Mouse (Mus musculus) heart, embryonic 16.5 days (tissue): ENCODE data around the gene Supt20. TPM values are rescaled to one million over a fixed set of nuclear protein-coding genes. Genes with fewer than 3 reads are reported as not detected.

ENCODE experiments used
- ATAC-seq: fragments of 200-750 bp; cut with Nextera tagmentation; replicated peaks from 2 replicates; pipeline ENCODE4 v1.8.0; 2017; ENCODE audit warnings: moderate number of reproducible peaks; ENCODE audit not compliant: insufficient read depth, low FRiP score; ENCODE audit errors: extremely low read depth
- H3K27ac ChIP-seq: fragments of 300-500 bp; sonication (generic); 2 replicates; pipeline ENCODE4 v1.5.1; 2014; ENCODE audit warnings: mild to moderate bottlenecking, low read length, control low read depth, moderate library complexity
- H3K27me3 ChIP-seq: fragments of 300-500 bp; sonication (generic); 2 replicates; pipeline ENCODE4 v1.6.1; 2014; ENCODE audit warnings: low read length, mixed read lengths; ENCODE audit not compliant: control insufficient read depth, insufficient read depth
- H3K36me3 ChIP-seq: fragments of 300-500 bp; sonication (generic); 2 replicates; pipeline ENCODE4 v1.6.1; 2014; ENCODE audit not compliant: control insufficient read depth, insufficient read depth
- H3K4me1 ChIP-seq: fragments of 300-500 bp; sonication (generic); 2 replicates; pipeline ENCODE4 v1.6.1; 2014; ENCODE audit warnings: low read length, mixed read lengths; ENCODE audit not compliant: control insufficient read depth, insufficient read depth
- H3K4me2 ChIP-seq: fragments of 300-500 bp; sonication (generic); 2 replicates; pipeline ENCODE4 v1.6.1; 2014; ENCODE audit warnings: low read depth, mild to moderate bottlenecking, control low read depth, low read length
- H3K4me3 ChIP-seq: fragments of 300-500 bp; sonication (generic); 2 replicates; pipeline ENCODE4 v1.5.1; 2014; ENCODE audit warnings: mild to moderate bottlenecking, control low read depth, low read length
- H3K9ac ChIP-seq: fragments of 300-500 bp; sonication (generic); 2 replicates; pipeline ENCODE4 v1.6.1; 2014; ENCODE audit warnings: low read length, control low read depth
- H3K9me3 ChIP-seq: fragments of 300-500 bp; sonication (generic); replicated peaks from 2 replicates; pipeline ENCODE4 v1.6.1; 2016; ENCODE audit warnings: low read length; ENCODE audit not compliant: control insufficient read depth
- WGBS: fragments of 180-500 bp; shearing (Covaris S2); extraction: QIAGEN DNeasy Blood & Tissue Kit; methylation state at CpG from one replicate; pipeline ENCODE4 v1.1.7; 2014; 5-methylcytosine and 5-hydroxymethylcytosine counted together
- polyA plus RNA-seq: library from polyadenylated mRNA; unstranded; fragments of >200 nt; fragmentation: Nextera tagmentation; extraction: Ambion mirVana; gene quantifications from 2 replicates; pipeline ENCODE4 v1.2.1, GENCODE M21; 2015

Gene Supt20
- polyA plus RNA-seq, 1 experiment from 2014 or later: 63.1 TPM

DNA sequence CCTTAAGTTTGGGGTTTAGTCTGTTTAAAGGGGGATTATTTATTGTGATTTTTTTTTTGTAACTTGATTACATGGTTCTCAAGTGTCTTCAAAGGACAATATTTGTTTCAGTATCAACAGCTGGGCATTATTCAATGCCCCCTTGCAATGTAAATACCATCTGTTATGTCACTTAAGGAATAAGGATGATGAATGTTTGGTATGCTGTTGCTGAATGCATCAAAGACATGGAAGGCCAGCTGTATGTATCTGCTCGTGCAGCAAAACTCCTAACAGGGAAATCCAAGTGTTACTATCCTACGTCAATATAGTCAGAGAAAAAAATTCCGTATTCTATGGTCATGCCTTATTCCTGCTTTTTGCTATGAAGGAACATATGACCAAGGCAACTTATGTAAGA, 24.5 kb upstream of the Supt20 start:
- H3K27me3 ChIP-seq: no peaks in the 10 kb centered on the region
- H3K9ac ChIP-seq: no peak overlapping the region
- ATAC-seq: no peak
- no peak overlapping the region for H3K27ac ChIP-seq
- no peak overlapping the region for H3K4me2 ChIP-seq
- no peaks in the 10 kb centered on the region for H3K9me3 ChIP-seq
- 83% methylated on average over 3 of the region's 3 CpGs for WGBS
- H3K36me3 ChIP-seq: no peaks in the 10 kb centered on the region
- no peak overlapping the region for H3K4me3 ChIP-seq
- H3K4me1 ChIP-seq: no peaks in the 10 kb centered on the region

- WGBS: 66% methylated on average over 6 of the region's 6 CpGs
- H3K27me3 ChIP-seq: no peaks in the 10 kb centered on the region
- H3K9me3 ChIP-seq: no peaks in the 10 kb centered on the region
- ATAC-seq: no peak
- no peaks in the 10 kb centered on the region for H3K4me1 ChIP-seq
- H3K36me3 ChIP-seq: no peaks in the 10 kb centered on the region
- no peak overlapping the region for H3K4me2 ChIP-seq
- H3K9ac ChIP-seq: no peak overlapping the region
- no peak overlapping the region for H3K27ac ChIP-seq
- no peak overlapping the region for H3K4me3 ChIP-seq
Observed at GRCm38 (mm10) chr3:54668722-54669121, 23.9 kb upstream of the Supt20 start.

DNA sequence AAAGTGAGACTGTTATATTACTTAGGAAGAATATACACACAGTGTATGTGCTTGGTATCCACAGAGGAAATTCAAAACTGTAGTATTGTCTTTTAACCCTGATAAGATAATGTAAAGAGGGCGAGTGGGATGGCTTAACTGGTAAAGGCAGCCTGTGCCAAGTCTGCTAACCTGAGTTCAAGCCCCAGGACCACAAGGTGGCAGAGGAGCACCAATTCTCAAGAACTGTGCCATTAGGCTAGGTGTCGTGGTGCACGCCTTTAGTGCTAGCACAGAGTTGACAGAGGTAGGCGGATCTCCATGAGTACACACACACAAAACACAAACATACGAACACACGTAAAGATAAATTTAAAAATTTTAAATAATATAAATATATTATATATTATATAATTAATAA, 23.0 kb upstream of the Supt20 start:
- Histone ChIP-seq H3K27me3 (no peaks in the 10 kb centered on the region), H3K9ac (no peak overlapping the region), H3K4me2 (no peak overlapping the region), H3K4me1 (no peaks in the 10 kb centered on the region), H3K9me3 (no peaks in the 10 kb centered on the region), H3K36me3 (no peaks in the 10 kb centered on the region), H3K27ac (no peak overlapping the region), H3K4me3 (no peak overlapping the region)
- no peak for ATAC-seq
- 75% methylated on average over 6 of the region's 6 CpGs for WGBS

DNA sequence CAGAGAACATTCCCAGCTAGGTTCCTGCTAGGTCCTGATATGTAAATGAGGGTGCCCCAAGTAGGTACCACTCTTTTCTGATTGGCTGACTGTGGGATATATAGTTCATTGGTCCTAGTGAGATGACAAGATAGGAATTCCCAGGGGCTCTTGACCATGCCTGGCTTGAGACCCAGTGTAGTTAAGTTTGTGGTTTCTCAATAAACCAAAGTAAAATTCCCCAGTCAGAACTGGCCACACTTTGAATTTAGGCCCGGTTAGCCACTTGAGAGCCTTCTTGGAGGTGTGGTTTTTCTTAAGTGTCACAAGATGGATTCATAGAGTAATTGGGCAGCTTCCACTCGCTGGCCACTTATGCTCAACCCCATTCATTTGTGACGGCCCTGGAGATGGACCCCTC, 20.5 kb upstream of the Supt20 start:
- H3K27me3 ChIP-seq: no peaks in the 10 kb centered on the region
- H3K27ac ChIP-seq: no peak overlapping the region
- H3K9ac ChIP-seq: no peak overlapping the region
- no peaks in the 10 kb centered on the region for H3K4me1 ChIP-seq
- no peak overlapping the region for H3K4me2 ChIP-seq
- no peak overlapping the region for H3K4me3 ChIP-seq
- no peaks in the 10 kb centered on the region for H3K36me3 ChIP-seq
- 65% methylated on average over 3 of the region's 3 CpGs for WGBS
- no peak for ATAC-seq
- H3K9me3 ChIP-seq: no peaks in the 10 kb centered on the region

DNA sequence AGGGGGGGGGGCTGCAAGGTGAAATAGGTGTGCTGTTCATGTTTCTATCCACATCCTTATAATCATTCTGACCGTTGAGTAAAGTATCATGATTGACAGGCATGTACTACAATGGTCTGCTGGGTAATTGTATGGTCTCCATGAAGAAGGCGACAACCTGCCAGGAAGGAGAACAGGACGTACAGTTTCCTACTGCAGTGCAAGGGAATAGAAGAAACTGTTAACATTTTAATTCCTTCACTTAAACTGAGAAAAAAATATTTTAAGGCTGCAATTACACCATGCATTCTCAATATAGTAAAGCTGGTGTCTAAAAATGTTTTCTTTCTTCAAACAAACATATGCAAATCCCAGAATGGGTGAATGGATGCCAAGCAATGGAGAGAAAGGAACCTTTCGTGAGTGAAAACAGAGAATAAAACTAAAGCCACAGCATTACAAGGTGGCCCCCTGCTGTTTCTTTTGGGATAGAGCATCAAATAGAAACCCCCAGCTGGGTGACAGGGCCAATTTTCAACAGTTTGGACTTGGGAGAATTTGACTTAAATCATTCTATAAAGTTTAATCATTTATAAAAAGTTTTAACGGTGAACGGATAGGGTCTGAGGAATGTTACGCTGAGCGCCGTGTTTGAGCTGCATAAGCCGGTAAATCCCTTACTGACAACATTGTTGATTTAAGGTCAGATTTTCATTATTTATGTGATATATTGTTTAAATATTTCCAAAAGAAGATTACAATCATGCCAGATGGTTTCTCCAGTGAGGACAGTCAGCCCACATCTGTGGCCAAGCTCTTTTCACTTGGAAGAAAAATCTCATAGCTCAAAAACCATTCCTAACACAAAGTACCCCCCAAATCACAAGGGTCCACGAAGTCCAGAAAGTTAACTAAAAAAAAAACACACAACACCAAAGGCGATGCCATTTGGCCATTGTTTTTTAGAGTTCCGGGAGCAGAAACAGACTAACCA, 19.8 kb upstream of the Supt20 start:
- no peak overlapping the region for H3K4me3 ChIP-seq
- no peak overlapping the region for H3K27ac ChIP-seq
- no peak overlapping the region for H3K4me2 ChIP-seq
- ATAC-seq: no peak
- no peaks in the 10 kb centered on the region for H3K9me3 ChIP-seq
- no peaks in the 10 kb centered on the region for H3K36me3 ChIP-seq
- no peaks in the 10 kb centered on the region for H3K4me1 ChIP-seq
- no peak overlapping the region for H3K9ac ChIP-seq
- WGBS: 63% methylated on average over 13 of the region's 13 CpGs
- H3K27me3 ChIP-seq: no peaks in the 10 kb centered on the region

DNA sequence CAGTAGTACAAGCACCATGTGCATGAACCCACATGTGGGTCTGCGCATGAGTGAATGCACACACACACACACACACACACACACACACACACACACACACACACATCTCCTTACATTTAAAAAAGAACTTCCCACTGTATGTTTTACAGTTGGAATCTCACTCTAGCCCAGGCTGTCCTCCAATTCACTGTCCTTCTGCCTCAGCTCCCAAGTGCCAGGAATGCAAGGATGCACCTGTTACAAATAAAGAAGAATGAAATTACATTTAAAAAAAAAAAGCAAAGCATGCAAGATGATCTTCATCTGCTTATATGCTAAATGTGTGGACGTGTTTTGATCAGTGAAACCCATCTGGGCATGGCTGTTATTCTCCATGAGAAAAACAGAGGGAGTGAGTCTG, 15.8 kb upstream of the Supt20 start:
- 62% methylated on average over 2 of the region's 2 CpGs for WGBS
- no peak overlapping the region for H3K4me3 ChIP-seq
- no peak overlapping the region for H3K4me2 ChIP-seq
- no peak for ATAC-seq
- no peak overlapping the region for H3K27ac ChIP-seq
- H3K27me3 ChIP-seq: no peaks in the 10 kb centered on the region
- H3K9me3 ChIP-seq: no peaks in the 10 kb centered on the region
- no peaks in the 10 kb centered on the region for H3K4me1 ChIP-seq
- H3K9ac ChIP-seq: no peak overlapping the region
- no peaks in the 10 kb centered on the region for H3K36me3 ChIP-seq

DNA sequence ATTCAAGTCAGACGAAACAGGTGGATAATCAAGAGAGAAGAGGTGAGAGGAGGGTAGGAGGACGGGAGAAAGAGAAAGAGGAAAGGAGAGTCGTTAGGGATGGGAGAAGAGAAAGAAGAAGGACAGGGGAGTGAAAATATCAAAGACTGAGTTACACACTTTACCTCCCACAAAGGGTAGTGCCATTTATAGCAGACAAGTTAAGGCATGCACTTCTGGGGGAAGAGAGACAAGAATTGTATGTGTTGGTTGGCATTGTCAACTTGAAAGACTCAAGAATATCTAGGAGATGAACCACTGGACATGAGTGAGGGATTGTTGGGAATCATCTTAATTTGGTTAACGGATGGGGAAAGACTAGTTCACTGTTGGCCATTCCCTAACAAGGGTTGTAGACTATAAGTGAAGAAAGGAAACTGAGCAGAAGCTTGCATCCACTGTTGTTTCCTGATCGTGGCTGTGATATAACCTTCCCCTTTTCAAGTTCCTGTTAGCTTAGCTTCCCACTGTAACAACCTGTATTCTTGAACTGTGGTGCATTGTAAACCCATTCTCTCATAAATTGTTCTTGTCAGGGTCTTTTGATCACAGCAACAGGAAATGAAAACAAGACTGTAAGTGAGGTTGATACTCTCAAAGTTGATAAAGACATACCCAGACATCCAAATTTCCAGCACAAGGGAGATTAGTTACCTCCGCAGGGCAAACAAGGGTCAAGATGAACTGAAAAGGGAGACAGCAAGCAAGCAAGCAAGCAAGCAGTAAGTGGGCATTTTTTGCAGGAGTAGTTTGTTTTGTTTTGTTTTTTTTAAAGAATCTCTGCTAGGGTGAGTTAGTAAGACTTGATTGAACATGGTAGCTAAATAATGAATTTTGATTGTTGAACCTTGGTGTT, 11.1 kb upstream of the Supt20 start:
- Histone ChIP-seq H3K9ac (no peak overlapping the region), H3K4me2 (no peak overlapping the region), H3K9me3 (no peaks in the 10 kb centered on the region), H3K36me3 (no peaks in the 10 kb centered on the region), H3K4me1 (no peaks in the 10 kb centered on the region), H3K27me3 (no peaks in the 10 kb centered on the region), H3K4me3 (no peak overlapping the region), H3K27ac (no peak overlapping the region)
- no peak for ATAC-seq
- WGBS: 57% methylated on average over 6 of the region's 6 CpGs

GRCm38 (mm10) chr3:54685202-54685601, 7.4 kb upstream of the Supt20 start:
- Histone ChIP-seq H3K9ac (no peak overlapping the region), H3K27me3 (no peaks in the 10 kb centered on the region), H3K27ac (no peak overlapping the region), H3K4me1 (no peaks in the 10 kb centered on the region), H3K9me3 (no peaks in the 10 kb centered on the region), H3K36me3 (no peaks in the 10 kb centered on the region), H3K4me2 (no peak overlapping the region), H3K4me3 (no peak overlapping the region)
- no peak for ATAC-seq
- whole genome bisulfite sequencing: 93% methylated on average over 3 of the region's 3 CpGs

DNA sequence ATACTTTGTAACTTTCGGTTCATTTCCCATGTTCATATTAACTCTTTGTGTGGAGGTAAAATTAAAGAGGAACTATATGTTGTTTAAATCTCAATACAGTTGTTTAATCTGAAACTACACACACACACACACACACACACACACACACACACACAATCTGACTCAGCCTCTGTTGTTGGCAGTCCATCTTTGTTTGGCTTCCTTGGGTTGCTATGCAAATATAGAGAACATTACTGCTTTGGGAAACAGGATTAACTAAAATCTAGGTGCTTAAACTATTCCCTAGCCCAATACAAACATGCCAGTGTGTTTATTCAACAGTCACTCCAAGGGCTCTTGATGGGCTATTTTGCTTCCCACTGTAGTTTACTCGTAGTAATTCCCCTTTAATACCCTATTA, 5.4 kb upstream of the Supt20 start:
- Histone ChIP-seq H3K4me1 (no peaks in the 10 kb centered on the region; the same call in 1 of the 2 replicates), H3K4me3 (no peak overlapping the region), H3K27me3 (no peaks in the 10 kb centered on the region), H3K4me2 (no peak overlapping the region), H3K36me3 (no peaks in the 10 kb centered on the region), H3K9ac (no peak overlapping the region), H3K9me3 (no peaks in the 10 kb centered on the region), H3K27ac (no peak overlapping the region)
- ATAC-seq: no peak
- 56% methylated on average over 2 of the region's 2 CpGs for WGBS
